Mouse (Mus musculus) heart, embryonic 16.5 days (tissue): ENCODE measurements around the gene Il4ra. TPM values are rescaled to one million over a fixed set of nuclear protein-coding genes. Genes with fewer than 3 reads are reported as not detected.

Experiments used
- ATAC-seq: fragments of 200-750 bp; cut with Nextera tagmentation; replicated peaks from 2 replicates; pipeline ENCODE4 v1.8.0; 2017; ENCODE audit warnings: moderate number of reproducible peaks; ENCODE audit not compliant: insufficient read depth, low FRiP score; ENCODE audit errors: extremely low read depth
- H3K27ac ChIP-seq: fragments of 300-500 bp; sonication (generic); 2 replicates; pipeline ENCODE4 v1.5.1; 2014; ENCODE audit warnings: mild to moderate bottlenecking, low read length, control low read depth, moderate library complexity
- H3K27me3 ChIP-seq: fragments of 300-500 bp; sonication (generic); 2 replicates; pipeline ENCODE4 v1.6.1; 2014; ENCODE audit warnings: low read length, mixed read lengths; ENCODE audit not compliant: control insufficient read depth, insufficient read depth
- H3K36me3 ChIP-seq: fragments of 300-500 bp; sonication (generic); 2 replicates; pipeline ENCODE4 v1.6.1; 2014; ENCODE audit not compliant: control insufficient read depth, insufficient read depth
- H3K4me1 ChIP-seq: fragments of 300-500 bp; sonication (generic); 2 replicates; pipeline ENCODE4 v1.6.1; 2014; ENCODE audit warnings: low read length, mixed read lengths; ENCODE audit not compliant: control insufficient read depth, insufficient read depth
- H3K4me2 ChIP-seq: fragments of 300-500 bp; sonication (generic); 2 replicates; pipeline ENCODE4 v1.6.1; 2014; ENCODE audit warnings: low read depth, mild to moderate bottlenecking, control low read depth, low read length
- H3K4me3 ChIP-seq: fragments of 300-500 bp; sonication (generic); 2 replicates; pipeline ENCODE4 v1.5.1; 2014; ENCODE audit warnings: mild to moderate bottlenecking, control low read depth, low read length
- H3K9ac ChIP-seq: fragments of 300-500 bp; sonication (generic); 2 replicates; pipeline ENCODE4 v1.6.1; 2014; ENCODE audit warnings: low read length, control low read depth
- H3K9me3 ChIP-seq: fragments of 300-500 bp; sonication (generic); replicated peaks from 2 replicates; pipeline ENCODE4 v1.6.1; 2016; ENCODE audit warnings: low read length; ENCODE audit not compliant: control insufficient read depth
- WGBS: fragments of 180-500 bp; shearing (Covaris S2); extraction: QIAGEN DNeasy Blood & Tissue Kit; methylation state at CpG from one replicate; pipeline ENCODE4 v1.1.7; 2014; 5-methylcytosine and 5-hydroxymethylcytosine counted together
- polyA plus RNA-seq: library from polyadenylated mRNA; unstranded; fragments of >200 nt; fragmentation: Nextera tagmentation; extraction: Ambion mirVana; gene quantifications from 2 replicates; pipeline ENCODE4 v1.2.1, GENCODE M21; 2015

Gene Il4ra
- polyA plus RNA-seq, 1 experiment from 2014 or later, result 7.3 TPM

GRCm38 (mm10) chr7:125605725-125606139, 53.8 kb downstream of the Il4ra start:
- H3K9ac ChIP-seq, result no peak overlapping the region
- no peak for ATAC-seq
- no peaks in the 10 kb centered on the region for H3K36me3 ChIP-seq
- peak overlapping the region; percentile 34; the same call in 1 of the 2 replicates for H3K27ac ChIP-seq
- H3K27me3 ChIP-seq, result no peaks in the 10 kb centered on the region
- no peak overlapping the region for H3K4me2 ChIP-seq
- H3K4me1 ChIP-seq, result no peaks in the 10 kb centered on the region
- H3K9me3 ChIP-seq, result 0 out of 2 replicates have a peak, but pooled peaks cover 3% of the 10 kb centered on the region
- WGBS, result 40% methylated on average over 4 of the region's 4 CpGs
- no peak overlapping the region for H3K4me3 ChIP-seq

GRCm38 (mm10) chr7:125606265-125607164, 54.6 kb downstream of the Il4ra start:
- WGBS, result 73% methylated on average over 2 of the region's 2 CpGs
- peak overlapping the region; percentile 34; the same call in 1 of the 2 replicates for H3K27ac ChIP-seq
- H3K36me3 ChIP-seq, result no peaks in the 10 kb centered on the region
- ATAC-seq, result no peak
- H3K9me3 ChIP-seq, result 0 out of 2 replicates have a peak, but pooled peaks cover 3% of the 10 kb centered on the region
- H3K9ac ChIP-seq, result no peak overlapping the region
- H3K27me3 ChIP-seq, result no peaks in the 10 kb centered on the region
- H3K4me1 ChIP-seq, result no peaks in the 10 kb centered on the region
- H3K4me2 ChIP-seq, result no peak overlapping the region
- no peak overlapping the region for H3K4me3 ChIP-seq

GRCm38 (mm10) chr7:125607384-125608182, 55.7 kb downstream of the Il4ra start:
- Histone ChIP-seq H3K4me3 (no peak overlapping the region), H3K9me3 (0 out of 2 replicates have a peak, but pooled peaks cover 3% of the 10 kb centered on the region), H3K36me3 (no peaks in the 10 kb centered on the region), H3K27me3 (no peaks in the 10 kb centered on the region), H3K27ac (peak overlapping the region; percentile 11; the same call in 1 of the 2 replicates), H3K4me2 (no peak overlapping the region), H3K9ac (no peak overlapping the region), H3K4me1 (no peaks in the 10 kb centered on the region)
- WGBS, result 49% methylated on average over 6 of the region's 6 CpGs
- peak; percentile 61 for ATAC-seq

GRCm38 (mm10) chr7:125608183-125608688, 56.3 kb downstream of the Il4ra start:
- Histone ChIP-seq H3K9me3 (0 out of 2 replicates have a peak, but pooled peaks cover 3% of the 10 kb centered on the region), H3K27ac (peak overlapping the region; percentile 11; the same call in 1 of the 2 replicates), H3K36me3 (no peaks in the 10 kb centered on the region), H3K4me1 (no peaks in the 10 kb centered on the region), H3K9ac (no peak overlapping the region), H3K4me2 (no peak overlapping the region), H3K27me3 (no peaks in the 10 kb centered on the region), H3K4me3 (no peak overlapping the region)
- ATAC-seq, result no peak
- 79% methylated on average over 4 of the region's 4 CpGs for WGBS

GRCm38 (mm10) chr7:125613579-125613978, 61.7 kb downstream of the Il4ra start:
- Histone ChIP-seq H3K4me3 (no peak overlapping the region), H3K9ac (no peak overlapping the region), H3K4me2 (no peak overlapping the region), H3K9me3 (0 out of 2 replicates have a peak, but pooled peaks cover 3% of the 10 kb centered on the region), H3K27me3 (no peaks in the 10 kb centered on the region), H3K4me1 (no peaks in the 10 kb centered on the region), H3K36me3 (no peaks in the 10 kb centered on the region), H3K27ac (no peak overlapping the region)
- ATAC-seq, result no peak
- WGBS, result 74% methylated on average over 5 of the region's 5 CpGs

GRCm38 (mm10) chr7:125615453-125615852, 63.5 kb downstream of the Il4ra start:
- 83% methylated on average over 7 of the region's 7 CpGs for WGBS
- ATAC-seq, result no peak
- H3K4me2 ChIP-seq, result no peak overlapping the region
- H3K9ac ChIP-seq, result no peak overlapping the region
- H3K36me3 ChIP-seq, result no peaks in the 10 kb centered on the region
- no peaks in the 10 kb centered on the region for H3K9me3 ChIP-seq
- H3K4me3 ChIP-seq, result no peak overlapping the region
- H3K27ac ChIP-seq, result no peak overlapping the region
- no peaks in the 10 kb centered on the region for H3K27me3 ChIP-seq
- no peaks in the 10 kb centered on the region for H3K4me1 ChIP-seq

GRCm38 (mm10) chr7:125618016-125618415, 66.1 kb downstream of the Il4ra start:
- ATAC-seq, result no peak
- no peaks in the 10 kb centered on the region for H3K9me3 ChIP-seq
- no peak overlapping the region for H3K9ac ChIP-seq
- 78% methylated on average over 7 of the region's 7 CpGs for WGBS
- H3K4me2 ChIP-seq, result no peak overlapping the region
- no peaks in the 10 kb centered on the region for H3K27me3 ChIP-seq
- H3K36me3 ChIP-seq, result no peaks in the 10 kb centered on the region
- no peaks in the 10 kb centered on the region for H3K4me1 ChIP-seq
- H3K27ac ChIP-seq, result no peak overlapping the region
- H3K4me3 ChIP-seq, result no peak overlapping the region

- Histone ChIP-seq H3K4me1 (no peaks in the 10 kb centered on the region), H3K27me3 (no peaks in the 10 kb centered on the region), H3K27ac (no peak overlapping the region), H3K4me2 (no peak overlapping the region), H3K9ac (no peak overlapping the region), H3K4me3 (no peak overlapping the region), H3K9me3 (no peaks in the 10 kb centered on the region), H3K36me3 (no peaks in the 10 kb centered on the region)
- ATAC-seq, result no peak
- WGBS, result 70% methylated on average over 4 of the region's 4 CpGs
These were observed 68.2 kb downstream of the Il4ra start for GRCm38 (mm10) chr7:125620077-125620476.
